Mouse (Mus musculus) neural tube, embryonic 15.5 days (tissue): ENCODE measurements at regions not wholly inside any gene's neighbourhood (a gene's known extent, or its start where the extent isn't known, plus 50 kb on each side); places are given as distances from the start of the nearest gene placed in this dataset.
A peak's percentile ranks its signal among the peaks of the same experiment; 100 is the strongest.

Source experiments
- ATAC-seq: fragments of 200-750 bp; cut with Nextera tagmentation; 2 replicates; pipeline ENCODE4 v1.8.0; 2017; ENCODE audit warnings: mild to moderate bottlenecking, moderate TSS enrichment, moderate library complexity; ENCODE audit not compliant: low FRiP score
- H3K27ac ChIP-seq: fragments of 300-500 bp; sonication (generic); replicated peaks from 2 replicates; pipeline ENCODE4 v1.5.1; 2015; ENCODE audit warnings: mild to moderate bottlenecking, inconsistent platforms
- H3K27me3 ChIP-seq: fragments of 300-500 bp; sonication (generic); replicated peaks from 2 replicates; pipeline ENCODE4 v1.6.1; 2015; ENCODE audit warnings: inconsistent platforms
- H3K36me3 ChIP-seq: fragments of 300-500 bp; sonication (generic); 2 replicates; pipeline ENCODE4 v1.6.1; 2015; ENCODE audit warnings: inconsistent platforms
- H3K4me1 ChIP-seq: fragments of 300-500 bp; sonication (generic); 2 replicates; pipeline ENCODE4 v1.6.1; 2015; ENCODE audit warnings: inconsistent platforms
- H3K4me2 ChIP-seq: fragments of 300-500 bp; sonication (generic); 2 replicates; pipeline ENCODE4 v1.6.1; 2015; ENCODE audit warnings: inconsistent platforms, mild to moderate bottlenecking, moderate library complexity
- H3K4me3 ChIP-seq: fragments of 300-500 bp; sonication (generic); replicated peaks from 2 replicates; pipeline ENCODE4 v1.5.1; 2015; ENCODE audit warnings: mild to moderate bottlenecking, inconsistent platforms
- H3K9ac ChIP-seq: fragments of 300-500 bp; sonication (generic); replicated peaks from 2 replicates; pipeline ENCODE4 v1.6.1; 2015; ENCODE audit warnings: mild to moderate bottlenecking, inconsistent platforms
- H3K9me3 ChIP-seq: fragments of 300-500 bp; sonication (generic); replicated peaks from 2 replicates; pipeline ENCODE4 v1.6.1; 2016; ENCODE audit warnings: inconsistent platforms
- WGBS: fragments of 180-500 bp; shearing (Covaris S2); methylation state at CpG from one replicate; pipeline ENCODE4 v1.1.7; 2015; ENCODE audit warnings: mixed read lengths; 5-methylcytosine and 5-hydroxymethylcytosine counted together

DNA sequence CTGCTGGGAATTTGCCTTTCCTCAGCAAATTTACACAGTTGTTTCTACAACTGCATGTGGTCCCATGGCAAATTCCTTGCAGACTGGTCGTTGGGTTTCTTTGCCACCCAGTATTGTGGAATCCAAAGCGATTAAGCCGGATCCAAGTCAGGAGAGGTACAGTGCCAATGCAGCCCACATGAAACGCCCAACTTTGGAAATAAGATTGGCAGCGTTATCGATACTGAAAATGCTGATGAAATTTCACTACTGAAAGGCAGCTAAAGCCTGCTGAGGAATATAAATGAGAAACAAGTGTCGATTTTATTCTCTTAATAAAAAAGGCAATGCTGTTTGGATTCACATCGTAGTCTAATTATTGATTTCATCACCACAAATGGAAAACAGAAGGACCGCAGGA, 281.1 kb upstream of the Mmadhc start:
- 82% methylated on average over 9 of the region's 9 CpGs for WGBS
- Histone ChIP-seq H3K27ac (no peak overlapping the region), H3K9me3 (no peaks in the 10 kb centered on the region), H3K36me3 (no peaks in the 10 kb centered on the region), H3K4me3 (no peak overlapping the region), H3K27me3 (no peaks in the 10 kb centered on the region), H3K4me1 (no peaks in the 10 kb centered on the region), H3K4me2 (no peak overlapping the region), H3K9ac (no peak overlapping the region)
- ATAC-seq = no peak

DNA sequence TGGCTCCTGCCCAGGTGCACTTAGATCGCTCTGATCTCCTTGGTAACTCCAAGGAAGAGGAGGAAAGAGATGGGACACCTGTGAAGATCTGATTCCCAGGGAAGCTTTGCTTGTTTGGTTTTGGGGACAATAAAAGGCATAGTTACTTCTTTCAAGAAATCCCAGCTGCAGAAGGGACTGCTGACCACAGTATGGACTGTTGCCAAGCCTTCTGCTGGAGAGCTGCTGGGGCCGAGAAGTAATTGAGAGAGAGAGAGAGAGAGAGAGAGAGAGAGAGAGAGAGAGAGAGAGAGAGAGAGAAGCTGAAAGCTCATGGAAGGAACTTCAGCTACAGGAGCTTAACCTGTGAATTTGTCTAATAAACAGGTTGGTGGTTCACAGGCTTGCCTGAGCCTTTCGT, 276.9 kb upstream of the Mmadhc start:
- ATAC-seq = no peak
- H3K4me3 ChIP-seq = no peak overlapping the region
- no peak overlapping the region for H3K27ac ChIP-seq
- 75% methylated on average over 3 of the region's 3 CpGs for WGBS
- no peak overlapping the region for H3K9ac ChIP-seq
- H3K36me3 ChIP-seq = no peaks in the 10 kb centered on the region
- peaks cover 6% of the 10 kb centered on the region; the same call in 1 of the 2 replicates for H3K4me1 ChIP-seq
- H3K9me3 ChIP-seq = no peaks in the 10 kb centered on the region
- H3K4me2 ChIP-seq = no peak overlapping the region
- H3K27me3 ChIP-seq = no peaks in the 10 kb centered on the region

DNA sequence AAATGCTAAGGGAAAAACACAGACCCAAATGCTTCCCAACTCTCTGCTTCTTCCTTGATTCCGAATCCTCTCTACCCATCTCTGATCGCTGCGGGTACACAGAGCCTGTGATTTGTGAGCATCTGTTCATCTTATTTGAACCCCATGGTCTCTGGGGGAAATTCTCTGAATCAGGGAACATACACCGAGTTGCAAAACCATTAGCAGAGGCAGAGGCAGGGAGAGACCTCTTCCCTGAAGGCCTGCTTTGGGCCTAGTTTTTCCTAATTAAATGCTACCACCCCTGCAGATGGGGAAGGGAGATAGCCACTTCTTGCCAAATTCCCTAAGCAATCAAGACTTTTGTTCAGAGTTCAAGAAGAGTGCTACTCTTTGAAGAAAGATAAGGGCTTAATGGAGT, 274.4 kb upstream of the Mmadhc start:
- no peak for ATAC-seq

DNA sequence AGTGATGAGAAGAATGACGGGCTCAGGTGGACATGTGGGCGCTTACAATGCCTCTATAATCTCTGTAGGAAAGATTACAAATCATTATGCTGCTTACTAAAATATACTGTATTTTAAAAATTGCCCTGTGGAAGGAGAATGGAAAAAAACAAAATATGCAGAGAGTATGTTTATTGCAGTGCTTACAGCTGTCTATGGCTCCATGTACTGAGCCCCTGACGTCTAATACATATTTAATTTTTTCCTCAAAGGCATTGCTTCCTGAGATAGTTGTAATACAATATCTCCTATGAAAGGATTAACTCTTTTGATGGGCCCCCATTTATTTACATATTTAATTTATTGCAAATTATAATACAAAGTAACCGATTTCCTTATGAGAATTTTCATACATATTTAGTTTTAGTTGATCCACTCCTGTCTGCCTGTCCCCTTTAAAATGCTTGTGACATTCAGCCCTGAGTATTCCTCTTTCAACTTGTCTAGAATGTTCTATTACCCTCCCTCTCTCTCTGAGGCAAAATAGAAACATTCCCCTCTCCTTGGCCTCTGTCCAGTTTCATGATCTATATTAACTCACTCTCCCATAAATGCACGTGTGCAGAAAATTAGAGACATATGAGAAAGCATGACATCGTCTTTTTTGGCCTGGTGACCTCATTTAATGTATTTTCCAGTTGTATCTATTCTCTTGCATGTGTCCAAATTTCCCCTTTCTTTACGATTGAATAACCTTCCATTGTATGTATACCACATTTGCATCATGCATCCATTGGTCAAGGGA, 273.1 kb upstream of the Mmadhc start:
- Histone ChIP-seq H3K4me1 (peaks cover 12% of the 10 kb centered on the region; the same call in 1 of the 2 replicates), H3K27me3 (no peaks in the 10 kb centered on the region), H3K27ac (no peak overlapping the region), H3K4me3 (no peak overlapping the region), H3K4me2 (no peak overlapping the region), H3K9me3 (no peaks in the 10 kb centered on the region), H3K9ac (no peak overlapping the region), H3K36me3 (no peaks in the 10 kb centered on the region)
- WGBS = 63% methylated on average over 7 of the region's 7 CpGs
- no peak for ATAC-seq

More for the DNA sequence above, 274.4 kb upstream of the Mmadhc start:
- Histone ChIP-seq H3K27me3 (no peaks in the 10 kb centered on the region), H3K4me1 (peaks cover 12% of the 10 kb centered on the region; the same call in 1 of the 2 replicates), H3K9ac (no peak overlapping the region), H3K4me3 (no peak overlapping the region), H3K27ac (no peak overlapping the region), H3K4me2 (no peak overlapping the region), H3K9me3 (no peaks in the 10 kb centered on the region), H3K36me3 (no peaks in the 10 kb centered on the region)
- 39% methylated on average over 4 of the region's 4 CpGs for WGBS

DNA sequence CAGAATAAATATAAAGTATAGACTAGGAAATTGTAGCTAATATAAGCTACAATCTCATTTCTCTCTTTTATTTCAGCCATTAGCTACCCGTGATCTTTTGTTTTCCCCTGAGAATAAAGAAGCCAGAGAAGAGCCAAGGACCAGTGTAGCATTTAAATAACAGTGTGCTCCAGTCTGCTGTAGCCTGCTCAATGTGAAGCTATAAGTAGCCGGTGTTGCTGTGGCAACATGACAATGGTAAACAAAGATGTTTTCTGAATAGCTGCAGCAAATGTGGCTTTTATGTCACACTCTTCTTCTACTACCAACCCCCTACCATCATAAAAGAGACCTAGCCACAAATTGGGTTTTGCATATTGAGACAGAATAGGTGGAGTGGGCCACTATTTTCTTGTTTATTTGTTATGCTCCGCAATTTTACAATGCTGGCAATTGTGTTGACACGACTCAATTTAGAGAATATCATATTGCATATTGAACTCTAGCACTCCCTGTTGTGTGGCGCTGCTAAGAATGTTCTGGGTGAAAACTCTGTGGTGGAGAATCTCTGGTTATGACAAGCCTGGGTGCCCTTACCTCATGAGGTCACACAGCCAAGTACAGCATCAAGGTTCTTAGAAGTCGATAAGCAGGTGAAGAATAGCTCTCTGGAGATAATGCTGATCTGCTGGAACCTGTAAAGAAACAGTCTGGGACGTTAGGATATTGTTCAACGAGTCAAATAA, 272.3 kb upstream of the Mmadhc start:
- Histone ChIP-seq H3K27ac (no peak overlapping the region), H3K4me3 (no peak overlapping the region), H3K36me3 (no peaks in the 10 kb centered on the region), H3K9ac (no peak overlapping the region), H3K4me1 (peaks cover 12% of the 10 kb centered on the region; the same call in 1 of the 2 replicates), H3K9me3 (no peaks in the 10 kb centered on the region), H3K4me2 (no peak overlapping the region), H3K27me3 (no peaks in the 10 kb centered on the region)
- ATAC-seq = peak; percentile 65; the same call in 1 of the 2 replicates
- WGBS = 42% methylated on average over 8 of the region's 8 CpGs

DNA sequence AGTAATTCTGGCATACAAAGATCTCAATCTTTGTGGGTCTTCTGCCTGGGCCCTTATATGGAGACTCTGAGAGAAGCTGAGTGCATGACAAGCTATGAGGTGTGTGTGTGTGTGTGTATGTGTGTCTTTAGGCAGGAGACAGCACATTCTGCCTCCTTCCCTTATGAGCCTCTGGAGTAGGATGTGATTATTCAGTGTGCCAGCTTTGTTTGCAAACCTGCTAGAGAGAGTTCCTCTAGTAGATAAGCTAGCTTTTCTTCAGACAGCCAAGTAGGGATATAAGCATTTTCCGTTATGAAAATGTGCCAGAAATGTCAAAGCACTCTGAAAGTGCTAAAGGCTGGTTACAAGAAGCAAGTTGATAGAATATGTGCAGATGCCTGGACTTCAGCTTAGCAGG, 270.9 kb upstream of the Mmadhc start:
- WGBS = 67% methylated on average over 1 of the region's 1 CpGs
- no peaks in the 10 kb centered on the region for H3K9me3 ChIP-seq
- no peak overlapping the region for H3K9ac ChIP-seq
- no peaks in the 10 kb centered on the region for H3K27me3 ChIP-seq
- H3K4me1 ChIP-seq = peaks cover 12% of the 10 kb centered on the region; the same call in 1 of the 2 replicates
- no peak overlapping the region for H3K4me2 ChIP-seq
- no peak overlapping the region for H3K4me3 ChIP-seq
- H3K36me3 ChIP-seq = no peaks in the 10 kb centered on the region
- no peak overlapping the region for H3K27ac ChIP-seq
- no peak for ATAC-seq

DNA sequence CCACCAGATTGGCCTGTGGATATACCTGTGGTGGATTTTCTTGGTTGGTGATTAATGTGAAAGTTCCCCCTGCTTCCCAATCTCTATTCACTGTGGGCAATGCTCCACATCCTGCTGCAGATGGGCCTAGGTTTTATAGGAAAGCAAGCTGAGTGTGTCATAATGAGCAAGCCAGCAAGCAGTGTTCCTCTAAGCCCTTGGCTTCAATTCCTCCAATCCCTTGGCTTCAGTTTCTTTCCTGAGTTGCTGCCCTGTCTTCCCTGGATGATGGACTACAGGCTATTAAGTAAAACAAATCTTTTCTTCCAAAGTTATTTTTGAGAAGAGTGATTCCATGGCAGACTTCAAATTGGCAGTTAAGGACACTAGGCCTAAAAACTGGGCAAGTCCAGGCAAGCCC, 257.4 kb upstream of the Mmadhc start:
- no peaks in the 10 kb centered on the region for H3K36me3 ChIP-seq
- H3K4me1 ChIP-seq = no peaks in the 10 kb centered on the region; the same call in 1 of the 2 replicates

DNA sequence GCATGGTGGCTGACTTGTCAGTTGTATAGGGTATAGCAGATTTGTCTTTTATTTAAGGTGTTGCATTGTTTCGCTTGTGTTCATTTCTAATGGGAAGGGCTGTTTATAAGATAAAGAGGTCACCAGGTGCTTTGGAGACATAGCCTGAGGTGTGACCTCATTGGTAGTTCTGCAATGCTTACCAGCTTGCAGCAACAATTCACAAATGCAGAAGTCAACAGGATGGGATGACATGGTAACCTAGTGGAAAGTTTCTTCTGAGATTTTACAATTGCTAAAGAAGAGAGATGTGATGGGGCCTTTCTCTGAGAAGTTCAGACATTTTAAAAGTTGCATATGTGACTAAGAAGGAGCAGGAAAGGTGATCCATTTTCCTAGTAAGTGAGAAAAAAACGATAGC, 255.8 kb upstream of the Mmadhc start:
- Histone ChIP-seq H3K9me3 (no peaks in the 10 kb centered on the region), H3K36me3 (no peaks in the 10 kb centered on the region), H3K4me3 (no peak overlapping the region), H3K4me2 (no peak overlapping the region), H3K27ac (no peak overlapping the region), H3K9ac (no peak overlapping the region), H3K4me1 (no peaks in the 10 kb centered on the region; the same call in 1 of the 2 replicates), H3K27me3 (no peaks in the 10 kb centered on the region)
- ATAC-seq = no peak
- WGBS = 92% methylated on average over 2 of the region's 2 CpGs

More for the DNA sequence above, 257.4 kb upstream of the Mmadhc start:
- Histone ChIP-seq H3K9me3 (no peaks in the 10 kb centered on the region), H3K27ac (no peak overlapping the region), H3K9ac (no peak overlapping the region), H3K27me3 (no peaks in the 10 kb centered on the region), H3K4me2 (no peak overlapping the region), H3K4me3 (no peak overlapping the region)
- no peak for ATAC-seq

DNA sequence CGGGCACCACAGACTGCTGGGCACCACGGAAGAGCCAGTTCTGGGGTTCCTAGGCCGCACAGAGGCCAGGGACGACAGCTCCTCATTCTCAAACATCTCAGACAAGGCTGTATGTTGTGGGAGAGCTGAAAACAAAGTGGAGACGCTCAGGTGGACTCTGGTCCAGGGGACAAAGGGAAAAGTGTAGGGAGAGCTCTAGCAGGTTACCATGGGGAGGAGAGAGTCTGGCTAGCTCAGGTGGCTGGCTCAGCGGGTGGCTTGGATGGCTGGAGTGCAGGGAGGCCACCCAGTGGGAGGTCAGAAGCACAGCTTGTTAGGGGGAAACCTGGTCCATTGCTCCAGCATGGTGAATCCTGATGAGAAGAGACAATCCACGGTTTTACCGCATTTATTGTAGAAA, 253.3 kb upstream of the Mmadhc start:
- Histone ChIP-seq H3K9me3 (no peaks in the 10 kb centered on the region), H3K4me2 (no peak overlapping the region), H3K4me3 (no peak overlapping the region), H3K9ac (no peak overlapping the region), H3K27me3 (no peaks in the 10 kb centered on the region), H3K27ac (no peak overlapping the region), H3K36me3 (no peaks in the 10 kb centered on the region), H3K4me1 (no peaks in the 10 kb centered on the region; the same call in 1 of the 2 replicates)
- WGBS = 82% methylated on average over 8 of the region's 8 CpGs
- ATAC-seq = no peak

DNA sequence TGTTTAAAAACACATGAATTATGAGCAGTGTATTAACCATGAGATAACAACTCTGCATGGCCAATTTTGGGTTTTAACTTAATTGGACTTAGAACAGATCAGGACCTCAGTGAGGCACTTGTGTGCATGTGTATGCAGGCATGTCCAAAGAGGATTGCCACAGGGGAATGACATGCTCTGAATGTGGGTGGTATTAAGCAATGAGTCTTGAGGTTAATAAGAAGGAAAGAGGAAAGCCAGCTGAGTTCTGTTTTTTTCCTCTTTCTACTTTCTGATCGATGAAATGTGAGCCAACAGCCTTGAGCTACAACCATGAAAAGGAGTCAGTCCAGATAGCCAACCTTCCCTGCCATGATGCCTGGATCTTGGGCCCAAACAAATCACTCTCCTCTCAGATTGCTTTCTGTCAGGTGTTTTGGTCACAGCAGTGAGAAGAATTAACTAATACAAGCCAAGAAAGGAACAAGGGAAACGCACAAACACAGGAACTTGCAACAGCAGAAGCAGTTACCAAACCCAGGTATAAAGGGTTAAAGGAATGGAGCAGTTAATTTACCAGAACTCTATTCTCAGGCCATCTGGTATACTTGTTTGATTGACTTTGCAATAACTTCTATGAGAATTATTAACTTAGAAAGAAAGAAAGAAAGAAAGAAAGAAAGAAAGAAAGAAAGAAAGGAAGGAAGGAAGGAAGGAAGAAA, 243.3 kb upstream of the Mmadhc start:
- WGBS = 80% methylated on average over 2 of the region's 2 CpGs
- Histone ChIP-seq H3K27ac (no peak overlapping the region), H3K36me3 (no peaks in the 10 kb centered on the region), H3K27me3 (no peaks in the 10 kb centered on the region), H3K9me3 (no peaks in the 10 kb centered on the region), H3K4me2 (no peak overlapping the region), H3K4me3 (no peak overlapping the region), H3K4me1 (no peaks in the 10 kb centered on the region), H3K9ac (no peak overlapping the region)
- no peak for ATAC-seq

DNA sequence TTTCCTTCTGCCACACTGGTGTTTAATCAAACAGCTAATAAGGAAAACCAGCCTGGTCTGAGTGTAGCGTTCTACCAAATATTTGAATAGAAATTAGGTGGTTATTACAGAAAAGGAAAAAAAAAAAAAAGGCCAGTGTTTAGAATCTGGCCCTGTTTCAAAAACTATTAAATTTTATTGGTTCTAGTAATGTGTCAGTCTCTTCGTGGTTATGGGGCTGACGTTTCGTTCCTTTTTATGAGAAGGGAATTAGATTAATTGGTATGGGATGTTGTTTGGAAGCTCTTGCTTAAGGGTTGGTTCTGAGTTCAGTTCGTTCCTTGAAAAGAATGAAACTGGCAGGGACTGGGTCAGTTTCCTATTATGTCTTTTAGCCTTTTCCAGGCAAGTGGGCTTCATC, 241.5 kb upstream of the Mmadhc start:
- Histone ChIP-seq H3K36me3 (no peaks in the 10 kb centered on the region), H3K27ac (no peak overlapping the region), H3K4me1 (no peaks in the 10 kb centered on the region), H3K9me3 (no peaks in the 10 kb centered on the region), H3K4me2 (no peak overlapping the region), H3K4me3 (no peak overlapping the region), H3K9ac (no peak overlapping the region), H3K27me3 (no peaks in the 10 kb centered on the region)
- 21% methylated on average over 5 of the region's 5 CpGs for WGBS
- ATAC-seq = no peak
